Mouse (Mus musculus): ENCODE measurements around the gene Hist2h3b.

- no peak for TF ChIP-seq MYOG (IDR thresholded peaks at IDR 0.05; ENCODE audit: control insufficient read depth, extremely low read depth, insufficient read length)
- no peak for TF ChIP-seq CTCF (IDR thresholded peaks at IDR 0.05; ENCODE audit: control insufficient read depth, insufficient read depth, insufficient read length)
- TF ChIP-seq CEBPB (IDR thresholded peaks at IDR 0.05; ENCODE audit: low read depth): no peak
- peak; percentile 90 for TF ChIP-seq MAX (IDR thresholded peaks at IDR 0.05)
- TF ChIP-seq MYOD1 (IDR thresholded peaks at IDR 0.05; ENCODE audit: control insufficient read depth, insufficient read length, low read depth): no peak
- peak; percentile 50 for TF ChIP-seq USF1 (IDR thresholded peaks at IDR 0.05; ENCODE audit: low read depth)
Observed at GRCm38 (mm10) chr3:96262216-96262875, 6.1 kb upstream of the Hist2h3b start.
